Mouse (Mus musculus): ENCODE measurements around the gene Klhl8.

Klhl8 gene

GRCm38 (mm10) chr5:103846609-103847008, 64.5 kb downstream of the Klhl8 start:
- DNase-seq (ENCODE audit: low read depth): no peak

GRCm38 (mm10) chr5:103846154-103846551, 64.9 kb downstream of the Klhl8 start:
- no peak for DNase-seq (ENCODE audit: low read depth)

- DNase-seq (ENCODE audit: low read depth): no peak
These were observed 65.5 kb downstream of the Klhl8 start for GRCm38 (mm10) chr5:103845418-103846153.

GRCm38 (mm10) chr5:103843938-103844337, 67.1 kb downstream of the Klhl8 start:
- no peak for DNase-seq (ENCODE audit: low read depth)

- DNase-seq (ENCODE audit: low read depth): no peak
These were observed 71.8 kb downstream of the Klhl8 start for GRCm38 (mm10) chr5:103839265-103839626.

GRCm38 (mm10) chr5:103838550-103839264, 72.4 kb downstream of the Klhl8 start:
- DNase-seq (ENCODE audit: low read depth): no peak

GRCm38 (mm10) chr5:103836148-103836784, 74.8 kb downstream of the Klhl8 start:
- DNase-seq (ENCODE audit: low read depth): no peak

- DNase-seq (ENCODE audit: low read depth): no peak
These were observed 75.5 kb downstream of the Klhl8 start for GRCm38 (mm10) chr5:103835471-103836147.

GRCm38 (mm10) chr5:103830886-103831285, 80.2 kb downstream of the Klhl8 start:
- no peak for DNase-seq (ENCODE audit: low read depth)

GRCm38 (mm10) chr5:103829158-103829557, 81.9 kb downstream of the Klhl8 start:
- DNase-seq (ENCODE audit: low read depth): no peak

- no peak for DNase-seq (ENCODE audit: low read depth)
These were observed 82.3 kb downstream of the Klhl8 start for GRCm38 (mm10) chr5:103828729-103829128.

GRCm38 (mm10) chr5:103828304-103828703, 82.8 kb downstream of the Klhl8 start:
- DNase-seq (ENCODE audit: low read depth): no peak

- DNase-seq (ENCODE audit: low read depth): no peak
These were observed 88.1 kb downstream of the Klhl8 start for GRCm38 (mm10) chr5:103822949-103823348.

GRCm38 (mm10) chr5:103821500-103822298, 89.4 kb downstream of the Klhl8 start:
- no peak for DNase-seq (ENCODE audit: low read depth)

GRCm38 (mm10) chr5:103821062-103821461, 90.0 kb downstream of the Klhl8 start:
- no peak for DNase-seq (ENCODE audit: low read depth)

GRCm38 (mm10) chr5:103819674-103820073, 91.4 kb downstream of the Klhl8 start:
- DNase-seq (ENCODE audit: low read depth): no peak

- no peak for DNase-seq (ENCODE audit: low read depth)
These were observed 92.5 kb downstream of the Klhl8 start for GRCm38 (mm10) chr5:103818602-103819001.

GRCm38 (mm10) chr5:103817754-103818153, 93.3 kb downstream of the Klhl8 start:
- DNase-seq (ENCODE audit: low read depth): no peak

GRCm38 (mm10) chr5:103816718-103817117, 94.3 kb downstream of the Klhl8 start:
- no peak for DNase-seq (ENCODE audit: low read depth)

- no peak for DNase-seq (ENCODE audit: low read depth)
These were observed 95.8 kb downstream of the Klhl8 start for GRCm38 (mm10) chr5:103815249-103815617.

GRCm38 (mm10) chr5:103814551-103815248, 96.4 kb downstream of the Klhl8 start:
- no peak for DNase-seq (ENCODE audit: low read depth)

All from fibroblast of lung, adult 2 months (primary cell).